Mouse (Mus musculus): ENCODE measurements around the gene Lipc. TPM values are rescaled to one million over a fixed set of nuclear protein-coding genes. Genes with fewer than 3 reads are reported as not detected.
A peak's percentile ranks its signal among the peaks of the same experiment; 100 is the strongest.

The Lipc gene
- polyA plus RNA-seq, 1 experiment from 2014 or later, result 0.09 TPM

DNA sequence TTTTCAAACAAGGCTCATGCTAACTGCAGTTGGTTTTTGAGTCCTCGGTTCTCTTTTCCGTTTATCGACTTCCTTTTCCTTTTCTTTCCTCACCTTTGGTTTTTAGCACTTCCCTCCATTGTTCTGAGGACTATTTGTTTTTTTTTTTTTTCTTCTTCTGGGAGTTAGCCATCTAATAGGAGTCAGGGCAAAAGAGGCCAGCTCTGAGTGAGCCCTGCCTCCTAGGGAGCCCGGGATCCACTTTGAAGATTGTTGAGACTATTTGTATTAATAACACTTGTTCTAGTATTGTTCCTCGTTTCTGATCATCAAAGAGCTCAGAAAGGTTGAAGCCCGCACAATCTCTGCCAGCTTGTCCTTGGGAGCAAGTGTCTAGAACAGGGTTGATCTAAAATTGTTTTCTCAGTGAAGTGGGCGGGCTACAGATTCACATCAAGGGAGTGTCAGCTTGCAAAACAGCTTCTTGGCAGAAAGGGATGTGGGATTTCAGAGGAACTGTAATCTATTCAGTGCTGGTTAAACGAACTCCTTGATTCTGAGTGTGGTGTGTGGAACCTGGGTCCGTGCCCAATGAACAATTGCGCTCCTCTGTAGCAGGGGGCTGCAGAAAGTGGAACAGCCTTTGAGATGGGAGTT lies 103.8 kb downstream of the Lipc start:
- no peaks in the 10 kb centered on the region for H3K27me3 ChIP-seq (replicated peaks)
- no peaks in the 10 kb centered on the region for H3K36me3 ChIP-seq (replicated peaks)
- ATAC-seq (replicated peaks), result no peak
- H3K4me3 ChIP-seq, result no peak overlapping the region
- 60% methylated on average over 10 of the region's 10 CpGs for WGBS
- peaks cover 10% of the 10 kb centered on the region; the same call in 1 of the 2 replicates for H3K4me1 ChIP-seq
- no peak overlapping the region for H3K27ac ChIP-seq
- no peak overlapping the region for H3K4me2 ChIP-seq
- no peak overlapping the region for H3K9ac ChIP-seq
- no peaks in the 10 kb centered on the region for H3K9me3 ChIP-seq

- H3K9me3 ChIP-seq, result no peaks in the 10 kb centered on the region
- no peak overlapping the region for H3K4me2 ChIP-seq
- no peaks in the 10 kb centered on the region for H3K36me3 ChIP-seq (replicated peaks)
- no peak overlapping the region for H3K4me3 ChIP-seq
- 34% methylated on average over 8 of the region's 8 CpGs for WGBS
- ATAC-seq (replicated peaks), result no peak
- H3K9ac ChIP-seq, result no peak overlapping the region
- no peaks in the 10 kb centered on the region for H3K27me3 ChIP-seq (replicated peaks)
- H3K27ac ChIP-seq, result 0 out of 2 replicates have a peak overlapping the region, but pooled peaks have one; percentile 42
- peaks cover 10% of the 10 kb centered on the region; the same call in 1 of the 2 replicates for H3K4me1 ChIP-seq
These were observed 104.4 kb downstream of the Lipc start for GRCm38 (mm10) chr9:70847627-70848051.

- ATAC-seq (replicated peaks), result no peak
- Histone ChIP-seq H3K4me1 (peaks cover 5% of the 10 kb centered on the region), H3K9ac (no peak overlapping the region), H3K9me3 (no peaks in the 10 kb centered on the region), H3K4me3 (no peak overlapping the region), H3K4me2 (no peak overlapping the region), H3K27me3 (replicated peaks) (no peaks in the 10 kb centered on the region), H3K27ac (no peak overlapping the region), H3K36me3 (replicated peaks) (no peaks in the 10 kb centered on the region)
- 91% methylated on average over 4 of the region's 4 CpGs for WGBS
These were observed 108.8 kb downstream of the Lipc start for GRCm38 (mm10) chr9:70843270-70843669.

- WGBS, result 77% methylated on average over 5 of the region's 6 CpGs
- H3K4me2 ChIP-seq, result no peak overlapping the region
- no peak overlapping the region for H3K27ac ChIP-seq
- H3K4me3 ChIP-seq, result no peak overlapping the region
- no peaks in the 10 kb centered on the region for H3K36me3 ChIP-seq (replicated peaks)
- H3K4me1 ChIP-seq, result peaks cover under 1% of the 10 kb centered on the region
- no peaks in the 10 kb centered on the region for H3K27me3 ChIP-seq (replicated peaks)
- no peak for ATAC-seq (replicated peaks)
- no peak overlapping the region for H3K9ac ChIP-seq
- no peaks in the 10 kb centered on the region for H3K9me3 ChIP-seq
These were observed 109.6 kb downstream of the Lipc start for GRCm38 (mm10) chr9:70842300-70842941.

DNA sequence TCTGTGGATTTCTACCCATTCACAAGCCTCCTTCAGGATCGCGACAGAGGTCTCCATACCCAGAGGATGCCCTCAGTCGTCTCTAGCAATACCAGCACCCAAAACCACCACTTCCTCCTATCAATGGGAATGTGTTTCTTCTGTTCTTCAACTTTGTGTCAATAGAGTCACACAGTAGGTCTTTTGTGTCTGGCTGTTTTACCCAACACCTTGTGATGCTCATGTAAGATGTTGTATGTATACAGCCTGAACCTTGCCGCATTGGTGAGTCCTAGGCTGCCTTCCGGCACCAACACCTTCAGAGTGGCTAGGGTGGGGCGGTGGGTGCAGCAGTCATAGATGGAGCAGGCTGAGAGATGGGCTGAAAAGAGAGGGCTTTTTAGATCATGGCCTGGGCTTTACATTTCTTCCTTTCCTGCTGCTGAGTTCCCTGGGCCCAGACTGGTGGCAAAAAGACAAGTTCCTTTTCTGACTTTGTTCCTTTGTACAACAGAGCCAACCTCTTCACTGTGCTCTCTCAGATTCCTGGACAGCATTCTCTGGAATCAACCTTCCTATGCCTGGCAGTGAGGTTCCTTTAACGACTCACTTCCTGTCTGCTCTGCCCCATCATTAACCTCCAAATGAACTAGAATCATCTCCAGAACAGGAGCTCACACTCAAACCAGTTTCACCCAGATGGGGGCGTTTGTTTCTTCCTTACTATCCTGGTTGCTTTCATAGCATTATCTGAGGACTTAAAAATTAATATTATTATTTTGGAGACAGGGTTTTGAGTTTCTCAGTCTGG lies 110.4 kb downstream of the Lipc start:
- Histone ChIP-seq H3K4me3 (no peak overlapping the region), H3K27me3 (replicated peaks) (no peaks in the 10 kb centered on the region), H3K9ac (no peak overlapping the region), H3K9me3 (no peaks in the 10 kb centered on the region), H3K4me1 (no peaks in the 10 kb centered on the region; the same call in 1 of the 2 replicates), H3K36me3 (replicated peaks) (no peaks in the 10 kb centered on the region), H3K27ac (0 out of 2 replicates have a peak overlapping the region, but pooled peaks have one; percentile 15), H3K4me2 (no peak overlapping the region)
- no peak for ATAC-seq (replicated peaks)
- WGBS, result 92% methylated on average over 8 of the region's 8 CpGs

DNA sequence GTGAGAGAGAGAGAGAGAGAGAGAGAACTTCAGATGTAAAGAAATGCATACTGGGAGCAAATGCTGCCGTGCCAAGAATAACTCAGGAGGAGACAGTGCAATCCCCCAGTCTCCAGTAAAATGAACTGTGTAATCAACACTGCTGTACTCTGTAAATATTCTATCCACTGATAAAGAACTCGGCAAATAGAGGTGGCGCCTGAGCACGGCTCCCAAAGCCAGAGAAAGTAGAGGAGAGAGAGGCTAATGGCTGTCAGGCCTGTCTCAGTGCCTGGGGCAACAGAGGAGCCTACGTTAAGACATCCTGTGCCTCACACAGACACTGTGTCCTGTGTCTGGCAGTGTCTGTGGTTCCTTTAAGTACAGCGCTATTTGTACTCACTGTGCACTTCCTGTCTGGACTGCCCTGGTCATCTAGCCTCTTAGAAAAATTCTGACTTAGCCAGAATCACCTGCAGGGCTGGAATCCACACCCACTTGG lies 111.1 kb downstream of the Lipc start:
- no peak overlapping the region for H3K9ac ChIP-seq
- H3K27ac ChIP-seq, result peak overlapping the region; percentile 52; the same call in 1 of the 2 replicates
- ATAC-seq (replicated peaks), result no peak
- no peaks in the 10 kb centered on the region for H3K36me3 ChIP-seq (replicated peaks)
- no peak overlapping the region for H3K4me2 ChIP-seq
- H3K9me3 ChIP-seq, result no peaks in the 10 kb centered on the region
- H3K4me1 ChIP-seq, result no peaks in the 10 kb centered on the region; the same call in 1 of the 2 replicates
- no peak overlapping the region for H3K4me3 ChIP-seq
- no peaks in the 10 kb centered on the region for H3K27me3 ChIP-seq (replicated peaks)
- WGBS, result 41% methylated on average over 6 of the region's 6 CpGs

- H3K27me3 ChIP-seq (replicated peaks), result no peaks in the 10 kb centered on the region
- H3K9me3 ChIP-seq, result no peaks in the 10 kb centered on the region
- H3K9ac ChIP-seq, result no peak overlapping the region
- no peaks in the 10 kb centered on the region; the same call in 1 of the 2 replicates for H3K4me1 ChIP-seq
- WGBS, result 85% methylated on average over 10 of the region's 10 CpGs
- no peaks in the 10 kb centered on the region for H3K36me3 ChIP-seq (replicated peaks)
- H3K4me2 ChIP-seq, result no peak overlapping the region
- no peak overlapping the region for H3K27ac ChIP-seq
- ATAC-seq (replicated peaks), result no peak
- H3K4me3 ChIP-seq, result no peak overlapping the region
These were observed 113.7 kb downstream of the Lipc start for GRCm38 (mm10) chr9:70838132-70838911.

GRCm38 (mm10) chr9:70834730-70835154 lies 117.3 kb downstream of the Lipc start:
- no peaks in the 10 kb centered on the region for H3K27me3 ChIP-seq (replicated peaks)
- 51% methylated on average over 4 of the region's 4 CpGs for WGBS

GRCm38 (mm10) chr9:70834217-70834616 lies 117.8 kb downstream of the Lipc start:
- WGBS, result 90% methylated on average over 3 of the region's 3 CpGs
- Histone ChIP-seq H3K9me3 (no peaks in the 10 kb centered on the region), H3K36me3 (replicated peaks) (no peaks in the 10 kb centered on the region), H3K27me3 (replicated peaks) (no peaks in the 10 kb centered on the region), H3K4me2 (no peak overlapping the region), H3K9ac (no peak overlapping the region), H3K4me1 (no peaks in the 10 kb centered on the region), H3K27ac (no peak overlapping the region), H3K4me3 (no peak overlapping the region)
- ATAC-seq (replicated peaks), result no peak

More at GRCm38 (mm10) chr9:70834730-70835154, 117.3 kb downstream of the Lipc start:
- H3K9me3 ChIP-seq, result no peaks in the 10 kb centered on the region
- H3K36me3 ChIP-seq (replicated peaks), result no peaks in the 10 kb centered on the region
- no peak overlapping the region for H3K9ac ChIP-seq
- H3K4me2 ChIP-seq, result no peak overlapping the region
- no peaks in the 10 kb centered on the region for H3K4me1 ChIP-seq
- H3K4me3 ChIP-seq, result no peak overlapping the region
- no peak overlapping the region for H3K27ac ChIP-seq
- no peak for ATAC-seq (replicated peaks)

DNA sequence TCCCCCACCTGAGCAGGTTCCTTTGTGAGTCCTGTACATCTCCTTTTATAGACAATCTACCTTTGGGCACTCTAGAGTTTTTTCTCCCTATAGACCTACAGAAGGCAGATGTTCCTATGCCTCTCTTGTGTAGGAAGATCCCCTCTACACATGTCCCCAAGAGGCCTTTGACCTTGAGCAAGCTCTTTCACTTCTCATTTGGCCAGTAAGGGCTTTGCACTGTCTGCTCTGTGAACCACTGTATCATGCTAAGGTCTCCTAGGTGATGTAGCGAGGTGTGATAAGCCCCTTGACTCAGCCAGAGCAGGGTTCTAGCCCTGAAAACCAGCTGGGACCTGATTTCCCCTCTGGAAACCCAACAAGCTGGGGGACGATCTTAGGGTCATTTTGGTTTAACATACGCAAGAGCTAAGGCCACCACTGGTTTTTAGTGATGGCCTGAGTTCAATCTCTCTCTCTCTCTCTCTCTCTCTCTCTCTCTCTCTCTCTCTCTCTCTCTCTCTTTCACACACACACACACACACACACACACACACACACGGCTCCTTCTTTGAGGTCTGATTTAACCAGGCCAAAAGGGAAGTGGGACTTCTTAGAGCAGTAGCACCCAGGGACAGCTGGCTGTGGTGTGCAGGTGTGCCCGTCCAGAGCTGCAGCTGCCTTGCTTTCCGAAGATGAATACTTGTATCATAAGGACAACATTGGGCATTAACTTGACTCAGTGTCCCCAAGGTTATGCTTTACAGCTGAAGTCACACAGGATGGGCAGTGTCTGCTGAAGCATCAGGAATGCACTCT lies 118.7 kb downstream of the Lipc start:
- WGBS, result 84% methylated on average over 6 of the region's 6 CpGs
- Histone ChIP-seq H3K4me1 (no peaks in the 10 kb centered on the region), H3K9ac (no peak overlapping the region), H3K9me3 (no peaks in the 10 kb centered on the region), H3K27me3 (replicated peaks) (no peaks in the 10 kb centered on the region), H3K36me3 (replicated peaks) (no peaks in the 10 kb centered on the region), H3K4me2 (no peak overlapping the region), H3K27ac (no peak overlapping the region), H3K4me3 (no peak overlapping the region)
- ATAC-seq (replicated peaks), result no peak

- H3K4me1 ChIP-seq, result no peaks in the 10 kb centered on the region
- no peak overlapping the region for H3K9ac ChIP-seq
- no peaks in the 10 kb centered on the region for H3K27me3 ChIP-seq (replicated peaks)
- no peaks in the 10 kb centered on the region for H3K36me3 ChIP-seq (replicated peaks)
- H3K27ac ChIP-seq, result no peak overlapping the region
- H3K9me3 ChIP-seq, result no peaks in the 10 kb centered on the region
- ATAC-seq (replicated peaks), result no peak
- H3K4me2 ChIP-seq, result no peak overlapping the region
- H3K4me3 ChIP-seq, result no peak overlapping the region
- WGBS, result 84% methylated on average over 7 of the region's 7 CpGs
These were observed 119.8 kb downstream of the Lipc start for GRCm38 (mm10) chr9:70832231-70832630.
